Mouse (Mus musculus) neural tube, embryonic 11.5 days (tissue): ENCODE data around the gene Manbal. TPM values are rescaled to one million over a fixed set of nuclear protein-coding genes. Genes with fewer than 3 reads are reported as not detected.

Experiments
- ATAC-seq: fragments of 200-750 bp; cut with Nextera tagmentation; 2 replicates; pipeline ENCODE4 v1.8.0; 2017; ENCODE audit warnings: moderate number of reproducible peaks, mild to moderate bottlenecking, moderate TSS enrichment, moderate library complexity; ENCODE audit not compliant: insufficient read depth, low FRiP score, low TSS enrichment
- DNase-seq: peaks from one replicate; pipeline ENCODE4 v3.0.0-alpha.2; 2015; ENCODE audit warnings: low spot score
- H3K27ac ChIP-seq: fragments of 300-500 bp; sonication (generic); 2 replicates; pipeline ENCODE4 v1.5.1; 2014; ENCODE audit warnings: low read depth, mild to moderate bottlenecking, low read length
- H3K27me3 ChIP-seq: fragments of 300-500 bp; sonication (generic); 2 replicates; pipeline ENCODE4 v1.6.1; 2014; ENCODE audit warnings: mild to moderate bottlenecking, low read length, mixed read lengths; ENCODE audit not compliant: control insufficient read depth, insufficient read depth
- H3K36me3 ChIP-seq: fragments of 300-500 bp; sonication (generic); 2 replicates; pipeline ENCODE4 v1.6.1; 2014; ENCODE audit warnings: mild to moderate bottlenecking, low read length, moderate library complexity, mixed read lengths; ENCODE audit not compliant: control insufficient read depth, insufficient read depth
- H3K4me1 ChIP-seq: fragments of 300-500 bp; sonication (generic); 2 replicates; pipeline ENCODE4 v1.6.1; 2014; ENCODE audit warnings: low read length, mixed read lengths; ENCODE audit not compliant: control insufficient read depth, insufficient read depth
- H3K4me2 ChIP-seq: fragments of 300-500 bp; sonication (generic); 2 replicates; pipeline ENCODE4 v1.6.1; 2014; ENCODE audit warnings: low read depth, mild to moderate bottlenecking, moderate library complexity
- H3K4me3 ChIP-seq: fragments of 300-500 bp; sonication (generic); 2 replicates; pipeline ENCODE4 v1.5.1; 2014; ENCODE audit warnings: low read depth, low read length
- H3K9ac ChIP-seq: fragments of 300-500 bp; sonication (generic); 2 replicates; pipeline ENCODE4 v1.6.1; 2014; ENCODE audit warnings: mild to moderate bottlenecking, low read length
- H3K9me3 ChIP-seq: fragments of 300-500 bp; sonication (generic); 2 replicates; pipeline ENCODE4 v1.6.1; 2016; ENCODE audit warnings: low read length; ENCODE audit not compliant: control insufficient read depth
- WGBS: fragments of 180-500 bp; shearing (Covaris S2); extraction: QIAGEN DNeasy Blood & Tissue Kit; methylation state at CpG from one replicate; pipeline ENCODE4 v1.1.7; 2014; 5-methylcytosine and 5-hydroxymethylcytosine counted together
- polyA plus RNA-seq: library from polyadenylated mRNA; unstranded; fragments of >200 nt; fragmentation: Nextera tagmentation; extraction: Ambion mirVana; gene quantifications from 2 replicates; pipeline ENCODE4 v1.2.1, GENCODE M21; 2014

Manbal gene
- polyA plus RNA-seq, 1 experiment from 2014 or later: 34.9 TPM

DNA sequence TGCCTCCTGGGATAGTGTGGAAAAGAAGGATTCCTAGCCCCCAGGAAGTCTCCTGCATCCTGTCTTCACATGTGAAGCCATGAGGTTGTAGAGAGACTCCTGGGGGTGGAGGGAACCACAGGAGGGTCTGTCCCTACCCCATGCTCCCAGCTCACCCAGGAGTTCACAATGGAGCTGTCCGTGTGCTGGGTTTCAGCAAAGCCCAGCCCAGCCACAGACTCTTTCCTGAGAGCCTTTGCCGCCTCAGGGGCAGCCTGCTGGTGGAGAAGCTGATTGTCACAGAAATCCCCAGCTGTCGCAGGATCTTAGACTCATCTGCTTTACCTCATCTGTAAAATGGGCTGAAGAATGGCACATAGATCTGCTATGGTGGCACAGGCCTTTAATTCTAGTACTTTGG is 69.7 kb downstream of the Manbal start:
- H3K4me3 ChIP-seq: no peak overlapping the region
- no peak overlapping the region for H3K27ac ChIP-seq
- H3K4me1 ChIP-seq: peaks cover 8% of the 10 kb centered on the region
- H3K36me3 ChIP-seq: peaks cover 3% of the 10 kb centered on the region
- H3K4me2 ChIP-seq: no peak overlapping the region
- ATAC-seq (no peak), DNase-seq (no peak)
- no peaks in the 10 kb centered on the region for H3K9me3 ChIP-seq
- WGBS: 92% methylated on average over 3 of the region's 3 CpGs
- H3K27me3 ChIP-seq: no peaks in the 10 kb centered on the region
- no peak overlapping the region for H3K9ac ChIP-seq

DNA sequence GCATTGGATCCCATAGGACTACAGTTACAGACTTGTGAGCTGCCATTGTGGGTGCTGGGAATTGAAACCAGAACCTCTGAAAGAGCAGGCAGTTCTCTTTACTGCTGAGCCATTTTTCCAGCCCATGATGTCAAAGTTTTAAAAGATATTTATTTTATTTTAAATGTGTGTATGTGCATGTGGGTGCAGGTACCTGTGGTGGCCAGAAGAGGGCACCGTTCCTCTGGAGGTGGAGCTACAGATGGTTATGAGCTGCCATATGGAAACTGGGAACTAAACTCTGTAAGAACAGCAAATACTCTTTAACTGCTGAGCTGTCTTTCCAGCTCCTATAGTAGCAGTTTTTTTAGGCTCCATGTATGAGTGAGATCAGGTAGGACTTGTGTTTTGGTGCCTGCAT is 74.0 kb downstream of the Manbal start:
- Histone ChIP-seq H3K27me3 (no peaks in the 10 kb centered on the region), H3K9me3 (no peaks in the 10 kb centered on the region), H3K27ac (no peak overlapping the region), H3K4me1 (no peaks in the 10 kb centered on the region), H3K4me2 (no peak overlapping the region), H3K9ac (no peak overlapping the region), H3K36me3 (peaks cover 3% of the 10 kb centered on the region), H3K4me3 (no peak overlapping the region)
- ATAC-seq (no peak), DNase-seq (no peak)
- WGBS: 100% methylated on average over 1 of the region's 1 CpGs

Other genes starting within 250 kb of the Manbal start
- 18.7 and 22.8 TPM in 2 replicates for gene Samhd1, start 232.3 kb upstream of the Manbal start, polyA plus RNA-seq
- gene Rbl1, start 163.1 kb upstream of the Manbal start, polyA plus RNA-seq: 29.3 and 31.0 TPM in 2 replicates
- gene Rpn2, start 88.6 kb upstream of the Manbal start, polyA plus RNA-seq: 261 and 267 TPM in 2 replicates
- gene Mroh8, start 88.0 kb upstream of the Manbal start, polyA plus RNA-seq: 0.73 and 0.95 TPM in 2 replicates
- gene Ghrh, start 20.1 kb upstream of the Manbal start, polyA plus RNA-seq: not detected in 2 replicates
- 15.1 and 17.8 TPM in 2 replicates for gene Src, start 50.9 kb downstream of the Manbal start, polyA plus RNA-seq
- 1,357 and 1,505 TPM in 2 replicates for gene Nnat, start 192.5 kb downstream of the Manbal start, polyA plus RNA-seq
- gene Blcap, start 203.7 kb downstream of the Manbal start, polyA plus RNA-seq: 99.5 and 105 TPM in 2 replicates